Mouse (Mus musculus) 3T3-L1 (cell line): ENCODE data around the gene Gm11541.
"Not testable (repeated sequence)": the region's sequence is repeated elsewhere in the genome, so short reads cannot be mapped to it uniquely, and the experiment has no call there.

Experiments
- DNase-seq: peaks from one replicate; pipeline ENCODE4 v3.0.0-alpha.2; 2015; ENCODE audit warnings: low read depth, low spot score

The Gm11541 gene

DNA sequence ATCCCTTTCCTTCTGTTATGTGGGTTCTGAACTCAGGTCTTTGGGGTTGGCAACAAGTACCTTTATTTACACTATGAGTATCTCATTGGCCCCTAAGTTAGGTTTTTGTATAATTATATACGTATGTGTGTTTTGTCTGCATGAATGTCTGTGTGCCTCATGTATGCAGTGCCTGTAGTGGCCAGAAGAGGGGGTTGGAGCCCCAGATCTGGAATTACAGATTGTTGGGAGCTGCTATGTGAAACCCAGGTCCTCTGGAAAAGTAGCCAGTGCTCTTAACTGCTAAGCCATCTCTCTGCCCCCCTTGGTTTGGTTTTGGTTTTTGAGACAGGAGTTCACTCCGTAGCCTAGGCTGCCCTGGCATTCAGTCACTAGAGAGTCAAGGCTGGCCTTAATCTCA lies 7.2 kb downstream of the Gm11541 start:
- no peak for DNase-seq

DNA sequence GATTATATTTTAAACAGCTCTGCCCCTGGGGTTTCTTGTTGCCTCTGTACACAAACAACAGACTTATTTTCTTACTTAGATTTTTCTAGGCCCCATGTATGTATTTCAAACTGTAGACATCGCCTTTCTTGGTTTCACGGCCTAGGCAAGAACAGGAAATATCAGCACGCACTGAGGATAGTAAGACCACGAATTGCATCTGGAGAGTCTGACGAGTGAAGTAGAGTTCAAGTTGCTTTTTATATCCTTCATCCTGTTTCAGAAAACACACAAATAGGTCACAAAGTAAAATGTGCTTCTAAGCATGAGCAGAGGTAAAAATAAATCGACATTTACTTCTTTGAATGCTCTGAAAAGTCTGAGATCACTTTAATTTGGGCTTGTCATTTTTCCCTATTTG lies 8.8 kb downstream of the Gm11541 start:
- DNase-seq: no peak

- DNase-seq: not testable (repeated sequence)
Observed at GRCm38 (mm10) chr11:94692502-94692901, 11.8 kb downstream of the Gm11541 start.

DNA sequence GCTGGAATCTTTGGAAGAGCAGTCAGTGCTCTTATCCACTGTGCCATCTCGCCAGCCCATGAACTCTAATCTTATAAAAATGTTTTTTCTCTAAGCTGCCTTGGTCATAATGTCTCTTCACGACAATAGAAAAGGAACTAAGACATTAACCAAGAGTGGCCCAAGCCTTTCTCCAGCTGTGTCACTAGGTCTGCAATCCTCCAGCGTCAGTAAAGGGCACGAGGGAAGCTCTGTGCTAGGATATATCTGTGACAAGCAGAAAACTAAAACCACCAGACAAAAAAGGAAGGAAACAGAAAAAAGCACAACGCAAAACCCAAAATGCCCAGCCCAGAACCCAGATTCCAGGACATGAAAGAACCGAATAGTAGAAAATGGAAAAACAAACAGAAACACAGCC lies 17.1 kb downstream of the Gm11541 start:
- no peak for DNase-seq

- no peak for DNase-seq
Observed at GRCm38 (mm10) chr11:94682427-94682826, 21.9 kb downstream of the Gm11541 start.

DNA sequence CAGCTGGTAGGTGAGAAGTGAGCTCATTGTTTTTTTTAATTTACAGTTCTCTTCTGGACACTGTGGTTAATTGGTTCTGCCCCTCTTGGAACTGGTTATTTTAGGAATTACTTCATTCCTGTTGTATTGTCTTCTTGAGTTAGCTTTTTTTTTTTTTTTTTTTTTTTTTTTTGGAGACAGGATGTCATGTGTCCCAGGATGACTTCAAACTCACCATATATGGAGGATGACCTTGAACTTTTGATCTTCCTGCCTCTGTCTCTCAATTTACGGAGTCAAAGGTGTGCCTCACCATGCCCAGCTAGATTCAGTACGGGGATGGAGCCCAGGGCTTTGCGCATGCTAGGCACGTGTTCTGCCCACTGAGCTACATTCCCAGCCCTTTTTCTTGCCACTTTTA lies 22.7 kb downstream of the Gm11541 start:
- DNase-seq: no peak

DNA sequence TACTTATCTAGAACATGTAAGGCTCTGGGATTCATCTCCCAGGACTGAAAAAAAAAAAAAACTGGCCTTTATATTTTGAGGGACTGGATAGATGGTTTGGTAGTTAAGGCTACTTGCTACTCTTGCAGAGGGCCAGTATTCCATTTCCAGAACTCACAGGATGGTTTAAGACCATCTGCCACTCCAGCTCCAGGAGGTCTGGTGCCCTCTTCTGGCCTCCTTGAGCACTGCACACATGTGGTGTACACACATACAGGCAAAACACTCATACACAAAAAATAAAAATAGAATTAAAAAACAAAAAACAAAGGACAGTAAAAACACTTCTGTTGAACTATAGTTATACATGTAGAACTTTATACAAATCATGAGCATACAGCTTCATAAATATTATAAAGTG lies 23.7 kb downstream of the Gm11541 start:
- peak; percentile 18 for DNase-seq

GRCm38 (mm10) chr11:94677607-94678145 lies 26.6 kb downstream of the Gm11541 start:
- no peak for DNase-seq

DNA sequence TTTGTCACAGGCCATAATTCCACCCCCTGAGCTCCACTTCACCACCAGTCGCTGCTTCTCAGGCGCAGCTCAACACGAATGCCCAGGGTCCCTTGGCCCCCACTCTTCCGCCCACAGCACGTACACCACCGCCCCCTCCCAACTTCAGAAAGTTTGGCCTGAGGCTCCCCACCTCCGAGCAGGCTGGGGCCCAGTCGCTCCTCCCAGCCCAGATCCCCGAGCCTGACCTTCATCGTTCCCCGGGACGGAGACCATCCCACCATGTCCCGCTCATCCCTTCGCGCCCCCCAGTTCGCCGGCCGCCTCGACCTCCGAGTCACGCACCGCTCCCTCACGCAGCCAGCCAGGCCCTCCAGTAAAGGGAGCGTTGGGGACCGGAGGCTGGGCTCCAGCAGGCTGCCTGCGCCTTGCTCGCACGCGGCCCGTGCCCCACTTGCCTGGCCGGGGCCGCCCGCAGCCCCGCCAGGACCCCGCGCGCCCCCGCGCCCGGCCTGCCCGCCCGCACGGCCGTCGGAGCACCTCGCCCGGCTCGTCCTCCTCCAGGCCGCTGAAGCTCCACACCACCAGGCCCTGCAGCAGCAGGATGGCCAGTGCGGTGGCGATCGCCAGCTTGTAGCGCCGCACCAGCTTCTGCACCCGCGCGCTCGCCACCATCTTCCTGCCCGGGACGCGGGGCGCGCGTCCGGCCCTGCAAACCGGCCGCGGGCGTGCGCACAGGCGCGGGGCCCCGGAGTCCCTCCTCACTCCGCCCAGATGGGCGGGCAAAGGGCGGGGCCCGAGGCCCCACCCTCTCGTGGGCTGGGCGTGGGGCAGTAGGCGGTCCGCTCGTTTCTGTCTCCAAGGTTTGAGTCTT lies 27.3 kb downstream of the Gm11541 start, which contains the start of gene Xylt2:
Xylt2 (minus strand) TSS at position 762 of the 853 bp plus-strand sequence.
- DNase-seq: peak; percentile 80

DNA sequence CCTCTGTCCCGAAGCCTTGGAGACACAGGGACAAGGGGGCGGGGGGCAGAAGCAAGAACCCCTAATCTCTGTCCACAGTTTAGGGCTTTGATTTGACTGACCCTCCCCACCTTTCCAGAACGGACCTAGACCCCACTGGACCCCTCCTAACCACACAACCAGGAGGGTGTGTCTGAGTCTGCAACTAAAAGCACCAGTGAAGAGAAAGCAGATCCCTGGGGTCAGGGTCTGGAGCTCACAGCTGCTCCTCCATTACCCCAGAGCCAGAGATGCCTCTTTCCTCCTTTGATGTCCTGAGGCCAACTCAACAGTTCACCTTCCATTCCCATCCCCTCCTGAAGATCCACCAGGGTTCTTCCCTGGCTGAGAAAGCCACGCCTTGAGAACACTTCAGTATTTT lies 28.0 kb downstream of the Gm11541 start:
- no peak for DNase-seq

DNA sequence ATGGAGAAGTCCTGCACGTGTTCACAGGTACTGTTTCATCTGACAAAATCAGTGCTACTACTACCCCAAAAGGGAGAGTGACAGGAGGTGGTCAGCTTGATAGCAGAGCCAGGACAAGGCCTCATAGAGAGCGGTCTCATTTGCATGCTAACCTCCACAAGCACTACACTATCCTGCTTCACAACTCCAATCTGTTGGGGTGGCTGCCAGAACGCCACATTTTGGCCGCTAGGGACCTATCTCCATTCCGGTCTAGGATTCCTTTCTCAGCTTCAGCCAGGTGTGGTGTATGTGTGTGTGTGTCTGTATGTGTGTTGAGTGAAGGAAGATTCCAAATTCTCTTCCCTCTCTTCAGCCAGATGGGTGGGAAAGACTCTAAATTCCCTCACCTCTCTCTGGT lies 28.9 kb downstream of the Gm11541 start:
- DNase-seq: no peak

DNA sequence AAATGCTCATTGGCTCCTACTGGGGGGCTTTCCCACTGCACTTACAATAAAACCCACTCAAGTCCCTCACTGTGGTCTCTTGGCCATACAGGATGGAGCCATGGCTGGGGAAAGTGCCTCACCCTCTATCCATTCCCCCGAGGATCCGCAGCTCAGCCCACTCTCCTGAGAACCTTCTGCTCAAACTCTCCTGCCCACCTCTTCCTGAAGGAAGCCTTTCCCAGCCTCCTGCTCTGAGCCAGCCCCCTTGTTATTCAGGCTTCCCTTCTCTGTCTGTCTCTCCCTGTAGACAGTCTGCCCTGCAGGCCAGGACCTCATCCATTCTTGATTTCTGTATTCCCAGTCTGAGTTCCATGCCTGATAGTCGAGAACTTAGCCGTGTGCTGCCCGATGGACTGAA lies 29.3 kb downstream of the Gm11541 start:
- no peak for DNase-seq

DNA sequence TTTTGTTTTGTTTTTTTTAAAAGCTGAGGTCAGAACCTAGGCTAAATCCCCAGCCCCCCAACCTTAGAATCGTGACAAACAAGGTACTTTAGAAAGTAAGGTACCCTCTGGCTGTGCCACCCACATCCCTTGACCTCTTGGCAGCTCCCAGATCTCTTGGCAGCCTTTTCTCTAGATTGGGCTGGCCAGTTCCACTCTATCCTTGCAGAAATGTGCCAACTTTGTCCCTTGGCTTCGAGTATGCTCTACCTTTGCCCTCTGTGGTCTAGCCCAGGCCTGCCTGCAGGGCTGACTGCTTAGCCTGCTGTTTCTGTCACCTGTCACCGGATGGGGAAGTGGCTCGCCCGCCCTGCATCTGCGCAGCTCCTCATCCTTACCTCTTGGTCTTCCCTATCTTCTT lies 39.0 kb downstream of the Gm11541 start:
- DNase-seq: no peak

- no peak for DNase-seq
Observed at GRCm38 (mm10) chr11:94661344-94661743, 43.0 kb downstream of the Gm11541 start.

GRCm38 (mm10) chr11:94653663-94654436 lies 50.4 kb downstream of the Gm11541 start, which contains the start of the genes Mrpl27 and Eme1:
Mrpl27 (plus strand) TSS chr11:94653767.
Eme1 (minus strand) TSS chr11:94653964.
- DNase-seq: peak; percentile 88

DNA sequence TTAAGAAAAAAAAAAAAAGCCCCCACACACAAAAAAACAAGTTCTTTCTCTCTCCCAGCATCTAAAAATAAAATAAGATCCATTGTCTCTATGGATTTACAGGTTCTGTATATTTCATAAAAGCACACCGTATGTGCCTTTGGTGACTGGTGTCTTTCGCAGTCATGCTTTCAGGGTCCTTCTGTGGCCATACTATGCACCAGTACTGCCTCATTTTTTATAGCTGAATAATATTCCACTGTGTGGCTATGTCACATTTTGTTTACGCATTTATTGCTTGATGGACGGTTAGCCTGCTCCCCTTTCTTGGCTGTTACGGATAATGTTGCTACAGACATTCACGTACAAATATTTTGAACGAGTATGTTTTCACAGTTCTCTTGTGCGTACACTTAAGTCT lies 51.3 kb downstream of the Gm11541 start:
- DNase-seq: no peak

DNA sequence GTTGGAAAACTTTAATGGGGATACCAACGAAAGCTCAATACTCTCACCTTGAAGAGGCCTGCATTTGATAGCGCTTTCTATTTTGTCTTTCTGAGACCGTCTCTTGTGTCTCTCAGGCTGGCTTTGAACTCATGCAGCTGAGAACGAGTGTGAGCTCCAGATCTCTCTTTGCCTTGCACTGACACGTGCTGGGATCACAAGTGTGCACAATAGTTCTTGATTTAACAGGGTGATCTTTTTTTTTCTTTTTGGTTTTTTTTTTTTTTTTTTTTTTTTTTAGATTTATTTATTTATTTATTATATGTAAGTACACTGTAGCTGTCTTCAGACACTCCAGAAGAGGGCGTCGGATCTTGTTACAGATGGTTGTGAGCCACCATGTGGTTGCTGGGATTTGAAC lies 53.1 kb downstream of the Gm11541 start:
- DNase-seq: not testable (repeated sequence)

GRCm38 (mm10) chr11:94646457-94646856 lies 57.8 kb downstream of the Gm11541 start:
- DNase-seq: no peak
